Mouse (Mus musculus): Measurements from ENCODE around the gene Tmem262. TPM values are rescaled to one million over a fixed set of nuclear protein-coding genes. Genes with fewer than 3 reads are reported as not detected.
"Not testable (repeated sequence)": the region's sequence is repeated elsewhere in the genome, so short reads cannot be mapped to it uniquely, and the experiment has no call there.

The Tmem262 gene
- polyA plus RNA-seq (2016; fragmentation: Nextera tagmentation; extraction: Ambion mirVana) = not detected in 2 replicates

GRCm38 (mm10) chr19:6079983-6080480, at the start of gene Tmem262:
Tmem262 (plus strand) TSS chr19:6080033.
- ATAC-seq (ENCODE audit: low FRiP score, low read depth) = no peak
- Histone ChIP-seq H3K27ac (no peak within 1 kb of the TSS), H3K27me3 (replicated peaks) (no peaks in the 10 kb centered on the region), H3K4me1 (peaks cover 19% of the 10 kb centered on the region), H3K36me3 (peaks cover 27% of the 10 kb centered on the region), H3K4me2 (replicated peaks) (no peak within 1 kb of the TSS), H3K9ac (no peak within 1 kb of the TSS), H3K9me3 (no peaks in the 10 kb centered on the region), H3K4me3 (no peak within 1 kb of the TSS)
- WGBS = 95% methylated on average over 12 of the region's 12 CpGs

GRCm38 (mm10) chr19:6030520-6031280, 49.1 kb upstream of the Tmem262 start:
- H3K27me3 ChIP-seq (replicated peaks) = no peaks in the 10 kb centered on the region

GRCm38 (mm10) chr19:6035966-6036585, 43.8 kb upstream of the Tmem262 start:
- H3K4me2 ChIP-seq (replicated peaks) = no peak overlapping the region
- H3K9ac ChIP-seq = no peak overlapping the region
- no peaks in the 10 kb centered on the region for H3K4me1 ChIP-seq
- H3K27me3 ChIP-seq (replicated peaks) = no peaks in the 10 kb centered on the region
- H3K4me3 ChIP-seq = no peak overlapping the region
- no peaks in the 10 kb centered on the region for H3K9me3 ChIP-seq
- ATAC-seq (ENCODE audit: low FRiP score, low read depth) = no peak
- no peaks in the 10 kb centered on the region for H3K36me3 ChIP-seq
- H3K27ac ChIP-seq = no peak overlapping the region
- WGBS = 83% methylated on average over 9 of the region's 9 CpGs

More at GRCm38 (mm10) chr19:6030520-6031280, 49.1 kb upstream of the Tmem262 start:
- H3K9me3 ChIP-seq = no peaks in the 10 kb centered on the region
- no peak overlapping the region for H3K27ac ChIP-seq
- no peaks in the 10 kb centered on the region for H3K4me1 ChIP-seq
- 79% methylated on average over 14 of the region's 14 CpGs for WGBS
- H3K36me3 ChIP-seq = no peaks in the 10 kb centered on the region
- no peak overlapping the region for H3K9ac ChIP-seq
- no peak for ATAC-seq (ENCODE audit: low FRiP score, low read depth)
- H3K4me2 ChIP-seq (replicated peaks) = no peak overlapping the region
- H3K4me3 ChIP-seq = no peak overlapping the region

- H3K36me3 ChIP-seq = no peaks in the 10 kb centered on the region
- H3K4me1 ChIP-seq = no peaks in the 10 kb centered on the region
- H3K4me3 ChIP-seq = no peak overlapping the region
- H3K4me2 ChIP-seq (replicated peaks) = no peak overlapping the region
- no peaks in the 10 kb centered on the region for H3K9me3 ChIP-seq
- no peak for ATAC-seq (ENCODE audit: low FRiP score, low read depth)
- H3K27me3 ChIP-seq (replicated peaks) = no peaks in the 10 kb centered on the region
- no peak overlapping the region for H3K9ac ChIP-seq
- no peak overlapping the region for H3K27ac ChIP-seq
Observed at GRCm38 (mm10) chr19:6037695-6038094, 42.1 kb upstream of the Tmem262 start.

- Histone ChIP-seq H3K4me2 (replicated peaks) (no peak overlapping the region), H3K9me3 (no peaks in the 10 kb centered on the region), H3K27me3 (replicated peaks) (no peaks in the 10 kb centered on the region), H3K4me3 (no peak overlapping the region), H3K27ac (no peak overlapping the region), H3K36me3 (no peaks in the 10 kb centered on the region), H3K4me1 (no peaks in the 10 kb centered on the region), H3K9ac (no peak overlapping the region)
- no peak for ATAC-seq (ENCODE audit: low FRiP score, low read depth)
- 86% methylated on average over 7 of the region's 7 CpGs for WGBS
Observed at GRCm38 (mm10) chr19:6038326-6038725, 41.5 kb upstream of the Tmem262 start.

- H3K27ac ChIP-seq = no peak overlapping the region
- no peaks in the 10 kb centered on the region for H3K36me3 ChIP-seq
- peaks cover under 1% of the 10 kb centered on the region; the same call in 1 of the 2 replicates for H3K4me1 ChIP-seq
- ATAC-seq (ENCODE audit: low FRiP score, low read depth) = no peak
- H3K4me3 ChIP-seq = no peak overlapping the region
- no peak overlapping the region for H3K4me2 ChIP-seq (replicated peaks)
- H3K9me3 ChIP-seq = no peaks in the 10 kb centered on the region
- H3K9ac ChIP-seq = no peak overlapping the region
- H3K27me3 ChIP-seq (replicated peaks) = no peaks in the 10 kb centered on the region
Observed at GRCm38 (mm10) chr19:6040002-6040401, 39.8 kb upstream of the Tmem262 start.

GRCm38 (mm10) chr19:6042293-6042692, 37.5 kb upstream of the Tmem262 start:
- no peak overlapping the region for H3K4me3 ChIP-seq
- H3K4me1 ChIP-seq = peaks cover 8% of the 10 kb centered on the region
- H3K27me3 ChIP-seq (replicated peaks) = no peaks in the 10 kb centered on the region
- no peak overlapping the region for H3K27ac ChIP-seq
- WGBS = 88% methylated on average over 9 of the region's 9 CpGs
- no peaks in the 10 kb centered on the region for H3K36me3 ChIP-seq
- H3K9me3 ChIP-seq = no peaks in the 10 kb centered on the region
- H3K9ac ChIP-seq = 0 out of 2 replicates have a peak overlapping the region, but pooled peaks have one; percentile 5
- H3K4me2 ChIP-seq (replicated peaks) = no peak overlapping the region
- no peak for ATAC-seq (ENCODE audit: low FRiP score, low read depth)

- H3K9me3 ChIP-seq; H3K4me3 ChIP-seq; H3K27me3 ChIP-seq (replicated peaks); H3K4me2 ChIP-seq (replicated peaks); ATAC-seq (ENCODE audit: low FRiP score, low read depth); H3K9ac ChIP-seq; H3K27ac ChIP-seq: not testable (repeated sequence)
- Histone ChIP-seq H3K36me3 (peaks cover 11% of the 10 kb centered on the region), H3K4me1 (peaks cover 22% of the 10 kb centered on the region)
- 74% methylated on average over 4 of the region's 4 CpGs for WGBS
Observed at GRCm38 (mm10) chr19:6044102-6044501, 35.7 kb upstream of the Tmem262 start.

GRCm38 (mm10) chr19:6045366-6046293, 34.2 kb upstream of the Tmem262 start:
- ATAC-seq (ENCODE audit: low FRiP score, low read depth) = peak; percentile 41
- peaks cover 26% of the 10 kb centered on the region for H3K36me3 ChIP-seq
- WGBS = 23% methylated on average over 20 of the region's 20 CpGs

GRCm38 (mm10) chr19:6046294-6047153, 33.3 kb upstream of the Tmem262 start, which contains the start of gene Syvn1:
Syvn1 (plus strand) TSS chr19:6046576.
- ATAC-seq (ENCODE audit: low FRiP score, low read depth) = peak; percentile 93
- Histone ChIP-seq H3K27ac (peak within 1 kb of the TSS; percentile 98), H3K4me2 (replicated peaks) (peak within 1 kb of the TSS; percentile 99), H3K36me3 (peaks cover 35% of the 10 kb centered on the region), H3K4me1 (peaks cover 22% of the 10 kb centered on the region), H3K27me3 (replicated peaks) (no peaks in the 10 kb centered on the region), H3K9ac (peak within 1 kb of the TSS; percentile 88), H3K9me3 (no peaks in the 10 kb centered on the region), H3K4me3 (peak within 1 kb of the TSS; percentile 90)
- whole genome bisulfite sequencing = under 1% methylated on average over 65 of the region's 65 CpGs

More at GRCm38 (mm10) chr19:6045366-6046293, 34.2 kb upstream of the Tmem262 start:
- peak overlapping the region; percentile 90 for H3K4me3 ChIP-seq
- H3K27ac ChIP-seq = peak overlapping the region; percentile 98
- H3K9me3 ChIP-seq = no peaks in the 10 kb centered on the region
- no peaks in the 10 kb centered on the region for H3K27me3 ChIP-seq (replicated peaks)
- peak overlapping the region; percentile 99 for H3K4me2 ChIP-seq (replicated peaks)
- peak overlapping the region; percentile 67 for H3K9ac ChIP-seq
- H3K4me1 ChIP-seq = peaks cover 22% of the 10 kb centered on the region

Data from neural tube, embryonic 12.5 days (tissue).